Mouse (Mus musculus) intestine, postnatal 0 days (tissue): Measurements from ENCODE around the gene Clca4a. TPM values are rescaled to one million over a fixed set of nuclear protein-coding genes. Genes with fewer than 3 reads are reported as not detected.

Experiments
- ATAC-seq: fragments of 200-750 bp; cut with Nextera tagmentation; 2 replicates; pipeline ENCODE4 v1.8.0; 2017; ENCODE audit warnings: mild to moderate bottlenecking, moderate TSS enrichment, moderate library complexity
- H3K27ac ChIP-seq: fragments of 300-500 bp; sonication (generic); 2 replicates; pipeline ENCODE4 v1.5.1; 2014; ENCODE audit warnings: mild to moderate bottlenecking, low read depth, low read length, moderate library complexity
- H3K27me3 ChIP-seq: fragments of 300-500 bp; sonication (generic); replicated peaks from 2 replicates; pipeline ENCODE4 v1.6.1; 2014; ENCODE audit warnings: low read length, mixed read lengths; ENCODE audit not compliant: control insufficient read depth, insufficient read depth
- H3K36me3 ChIP-seq: fragments of 300-500 bp; sonication (generic); 2 replicates; pipeline ENCODE4 v1.6.1; 2014; ENCODE audit warnings: mild to moderate bottlenecking, moderate library complexity; ENCODE audit not compliant: control insufficient read depth, insufficient read depth
- H3K4me1 ChIP-seq: fragments of 300-500 bp; sonication (generic); replicated peaks from 2 replicates; pipeline ENCODE4 v1.6.1; 2014; ENCODE audit warnings: antibody characterized with exemption, low read length, mixed read lengths; ENCODE audit not compliant: control insufficient read depth, insufficient read depth
- H3K4me2 ChIP-seq: fragments of 300-500 bp; sonication (generic); replicated peaks from 2 replicates; pipeline ENCODE4 v1.6.1; 2014; ENCODE audit warnings: low read depth, mild to moderate bottlenecking, moderate library complexity
- H3K4me3 ChIP-seq: fragments of 300-500 bp; sonication (generic); 2 replicates; pipeline ENCODE4 v1.5.1; 2014; ENCODE audit warnings: low read depth, low read length
- H3K9ac ChIP-seq: fragments of 300-500 bp; sonication (generic); 2 replicates; pipeline ENCODE4 v1.6.1; 2014; ENCODE audit warnings: mild to moderate bottlenecking, low read depth, low read length
- H3K9me3 ChIP-seq: fragments of 300-500 bp; sonication (generic); 2 replicates; pipeline ENCODE4 v1.6.1; 2016; ENCODE audit warnings: mixed run types; ENCODE audit not compliant: control insufficient read depth
- CTCF ChIP-seq: sonication (generic); IDR thresholded peaks from 2 replicates; pipeline ENCODE4 v1.5.1; 2016; ENCODE audit warnings: low read depth, mild to moderate bottlenecking, control low read depth, antibody characterized with exemption, moderate library complexity
- WGBS: fragments of 180-500 bp; shearing (Covaris S2); extraction: QIAGEN DNeasy Blood & Tissue Kit; methylation state at CpG from one replicate; pipeline ENCODE4 v1.1.7; 2014; 5-methylcytosine and 5-hydroxymethylcytosine counted together
- polyA plus RNA-seq: library from polyadenylated mRNA; unstranded; fragments of >200 nt; fragmentation: Nextera tagmentation; extraction: Ambion mirVana; gene quantifications from 2 replicates; pipeline ENCODE4 v1.2.1, GENCODE M21; 2015

Clca4a gene
- 0.94 and 1.8 TPM in 2 replicates for polyA plus RNA-seq

GRCm38 (mm10) chr3:144974945-144975344, at the start of gene Clca4a:
Clca4a (minus strand) TSS chr3:144975045.
- TF ChIP-seq CTCF, result no peak
- Histone ChIP-seq H3K4me3 (no peak within 1 kb of the TSS), H3K9me3 (no peaks in the 10 kb centered on the region), H3K4me2 (no peak within 1 kb of the TSS), H3K36me3 (no peaks in the 10 kb centered on the region), H3K9ac (no peak within 1 kb of the TSS), H3K27ac (no peak within 1 kb of the TSS), H3K4me1 (no peaks in the 10 kb centered on the region), H3K27me3 (no peaks in the 10 kb centered on the region)
- no peak for ATAC-seq

- no peak overlapping the region for H3K9ac ChIP-seq
- ATAC-seq, result no peak
- H3K27me3 ChIP-seq, result no peaks in the 10 kb centered on the region
- H3K27ac ChIP-seq, result no peak overlapping the region
- no peak overlapping the region for H3K4me3 ChIP-seq
- H3K36me3 ChIP-seq, result no peaks in the 10 kb centered on the region
- no peak overlapping the region for H3K4me2 ChIP-seq
- no peaks in the 10 kb centered on the region for H3K9me3 ChIP-seq
- WGBS, result 88% methylated on average over 3 of the region's 3 CpGs
- H3K4me1 ChIP-seq, result no peaks in the 10 kb centered on the region
- TF ChIP-seq CTCF, result no peak
Measured at GRCm38 (mm10) chr3:145017807-145018206, 43.0 kb upstream of the Clca4a start.

GRCm38 (mm10) chr3:145004422-145004821, 29.6 kb upstream of the Clca4a start:
- no peak overlapping the region for H3K27ac ChIP-seq
- no peaks in the 10 kb centered on the region for H3K36me3 ChIP-seq
- no peak overlapping the region for H3K9ac ChIP-seq
- H3K9me3 ChIP-seq, result no peaks in the 10 kb centered on the region
- 27% methylated on average over 5 of the region's 5 CpGs for WGBS
- no peaks in the 10 kb centered on the region for H3K27me3 ChIP-seq
- peak; percentile 73 for TF ChIP-seq CTCF
- no peak overlapping the region for H3K4me3 ChIP-seq
- no peak overlapping the region for H3K4me2 ChIP-seq
- ATAC-seq, result no peak
- H3K4me1 ChIP-seq, result no peaks in the 10 kb centered on the region

GRCm38 (mm10) chr3:145000912-145001311, 26.1 kb upstream of the Clca4a start:
- no peak overlapping the region for H3K4me2 ChIP-seq
- WGBS, result 58% methylated on average over 1 of the region's 1 CpGs
- TF ChIP-seq CTCF, result no peak
- no peaks in the 10 kb centered on the region for H3K27me3 ChIP-seq
- no peaks in the 10 kb centered on the region for H3K4me1 ChIP-seq
- ATAC-seq, result no peak
- no peaks in the 10 kb centered on the region for H3K9me3 ChIP-seq
- no peaks in the 10 kb centered on the region for H3K36me3 ChIP-seq
- no peak overlapping the region for H3K27ac ChIP-seq
- no peak overlapping the region for H3K4me3 ChIP-seq
- H3K9ac ChIP-seq, result no peak overlapping the region

- no peak for TF ChIP-seq CTCF
- 51% methylated on average over 5 of the region's 5 CpGs for WGBS
- H3K27me3 ChIP-seq, result no peaks in the 10 kb centered on the region
- no peak overlapping the region for H3K9ac ChIP-seq
- H3K4me2 ChIP-seq, result no peak overlapping the region
- H3K4me3 ChIP-seq, result no peak overlapping the region
- no peaks in the 10 kb centered on the region for H3K9me3 ChIP-seq
- ATAC-seq, result peak; percentile 87
- H3K36me3 ChIP-seq, result no peaks in the 10 kb centered on the region
- H3K4me1 ChIP-seq, result peaks cover 4% of the 10 kb centered on the region
- peak overlapping the region; percentile 50; the same call in 1 of the 2 replicates for H3K27ac ChIP-seq
Measured at GRCm38 (mm10) chr3:144993055-144993454, 18.2 kb upstream of the Clca4a start.

GRCm38 (mm10) chr3:144992618-144993017, 17.8 kb upstream of the Clca4a start:
- Histone ChIP-seq H3K4me2 (no peak overlapping the region), H3K9me3 (no peaks in the 10 kb centered on the region), H3K27ac (no peak overlapping the region), H3K9ac (no peak overlapping the region), H3K4me3 (no peak overlapping the region), H3K4me1 (peaks cover 4% of the 10 kb centered on the region), H3K27me3 (no peaks in the 10 kb centered on the region), H3K36me3 (no peaks in the 10 kb centered on the region)
- TF ChIP-seq CTCF, result no peak
- ATAC-seq, result no peak

- TF ChIP-seq CTCF, result no peak
- no peaks in the 10 kb centered on the region for H3K36me3 ChIP-seq
- ATAC-seq, result no peak
- no peaks in the 10 kb centered on the region for H3K9me3 ChIP-seq
- H3K4me2 ChIP-seq, result no peak overlapping the region
- no peaks in the 10 kb centered on the region for H3K4me1 ChIP-seq
- no peak overlapping the region for H3K9ac ChIP-seq
- WGBS, result 67% methylated on average over 5 of the region's 5 CpGs
- no peak overlapping the region for H3K4me3 ChIP-seq
- no peak overlapping the region for H3K27ac ChIP-seq
- no peaks in the 10 kb centered on the region for H3K27me3 ChIP-seq
Measured at GRCm38 (mm10) chr3:144985890-144986289, 11.0 kb upstream of the Clca4a start.
